Mouse (Mus musculus) CD4-positive, CD25-positive, alpha-beta regulatory T cell, adult 4 months (primary cell): ENCODE data around the gene Rab3gap1. TPM values are rescaled to one million over a fixed set of nuclear protein-coding genes. Genes with fewer than 3 reads are reported as not detected.

Experiments used
- ATAC-seq: one replicate; pipeline ENCODE4 v1.8.0; 2017
- polyA plus RNA-seq, 2 experiments: library from polyadenylated mRNA; unstranded; fragments of 100-300 nt; shearing (Covaris generic); gene quantifications; one replicate each; pipeline ENCODE4 v1.2.1; 2017

Rab3gap1 gene
- polyA plus RNA-seq, 2 experiments from 2014 or later = 60.2 to 85.7 TPM

DNA sequence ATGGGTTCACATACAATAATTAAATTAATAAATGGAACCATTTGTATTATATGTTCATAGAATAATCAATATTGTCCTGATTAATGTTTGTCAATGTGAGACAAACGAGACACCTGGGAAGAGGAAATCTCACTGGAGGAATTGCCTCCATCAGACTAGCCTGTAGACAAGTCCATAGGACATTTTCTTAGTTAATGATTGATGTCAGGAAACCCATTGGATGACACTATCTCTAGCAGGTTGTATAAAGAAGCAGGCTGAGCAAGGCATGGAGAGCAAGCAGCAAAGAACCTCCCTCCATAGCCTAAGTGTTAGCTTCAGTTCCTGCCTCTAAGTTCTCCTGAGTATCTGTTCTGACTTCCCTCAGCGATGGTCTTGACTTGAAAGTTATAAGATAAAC is 64.8 kb downstream of the Rab3gap1 start:
- ATAC-seq = no peak

DNA sequence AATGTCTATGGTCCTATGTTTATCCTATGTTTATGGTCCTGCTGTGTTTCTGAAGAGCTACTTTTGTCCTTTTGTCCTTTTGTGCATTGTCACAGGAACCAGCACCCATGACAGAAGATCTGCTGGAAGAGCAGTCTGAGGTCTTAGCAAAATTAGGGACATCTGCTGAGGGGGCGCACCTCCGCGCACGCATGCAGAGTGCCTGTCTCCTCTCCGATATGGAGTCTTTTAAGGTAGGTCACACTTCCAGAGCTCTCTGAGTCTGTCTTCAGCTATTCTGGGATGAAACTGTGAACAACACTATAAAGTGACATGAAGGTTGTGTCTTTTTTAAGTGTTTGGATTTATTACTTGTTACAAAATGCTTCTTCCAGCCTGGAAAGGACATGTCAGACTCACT is 65.7 kb downstream of the Rab3gap1 start:
- no peak for ATAC-seq

- ATAC-seq = no peak
Measured at GRCm38 (mm10) chr1:127937277-127937676, 68.7 kb downstream of the Rab3gap1 start.

GRCm38 (mm10) chr1:127942231-127942630 is 73.7 kb downstream of the Rab3gap1 start:
- no peak for ATAC-seq

- no peak for ATAC-seq
Measured at GRCm38 (mm10) chr1:127943516-127943915, 74.9 kb downstream of the Rab3gap1 start.

- ATAC-seq = no peak
Measured at GRCm38 (mm10) chr1:127945696-127946575, 77.4 kb downstream of the Rab3gap1 start.

GRCm38 (mm10) chr1:127946615-127947249 is 78.2 kb downstream of the Rab3gap1 start:
- no peak for ATAC-seq

GRCm38 (mm10) chr1:127948748-127949147 is 80.2 kb downstream of the Rab3gap1 start:
- no peak for ATAC-seq

DNA sequence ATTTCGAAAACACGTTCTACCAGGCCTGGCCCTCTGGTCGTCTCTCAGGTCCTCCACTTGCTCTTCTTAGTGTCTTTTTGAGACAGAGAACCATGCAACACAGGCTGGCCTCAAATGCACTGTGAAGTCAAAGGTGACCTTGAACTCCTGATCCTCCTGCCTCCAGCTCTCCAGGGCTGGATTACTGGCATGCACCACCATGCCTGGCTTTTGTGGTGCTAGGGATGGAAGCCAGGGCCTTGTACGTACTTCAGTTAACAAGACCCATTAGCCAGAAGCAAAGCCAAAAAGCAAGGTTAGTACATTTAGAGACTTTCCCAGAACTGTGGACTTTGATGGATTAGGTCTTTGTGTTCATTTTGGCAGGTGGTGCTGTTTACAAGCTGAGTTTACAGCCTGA is 83.7 kb downstream of the Rab3gap1 start:
- ATAC-seq = no peak

- ATAC-seq = peak; percentile 92
Measured at GRCm38 (mm10) chr1:127954198-127954597, 85.6 kb downstream of the Rab3gap1 start.

DNA sequence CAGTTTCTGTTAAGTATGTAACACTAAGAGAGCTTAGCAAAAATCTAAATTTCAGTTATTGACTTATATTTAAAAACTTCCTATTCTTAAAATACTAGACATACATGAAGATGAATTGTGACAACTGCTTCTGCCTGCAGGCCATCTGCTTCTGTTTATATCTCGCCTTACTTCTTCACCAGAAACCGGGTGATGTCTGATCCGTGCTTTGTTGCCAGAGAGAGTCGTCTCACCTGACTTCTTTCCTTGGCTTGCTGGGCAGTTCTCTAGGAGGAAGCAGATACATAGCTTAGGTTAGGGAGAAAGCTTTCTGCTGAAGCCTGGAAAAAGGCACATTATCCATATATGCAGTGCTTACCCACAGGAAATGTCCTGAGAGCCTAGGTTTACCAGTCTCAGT is 86.2 kb downstream of the Rab3gap1 start:
- ATAC-seq = no peak

DNA sequence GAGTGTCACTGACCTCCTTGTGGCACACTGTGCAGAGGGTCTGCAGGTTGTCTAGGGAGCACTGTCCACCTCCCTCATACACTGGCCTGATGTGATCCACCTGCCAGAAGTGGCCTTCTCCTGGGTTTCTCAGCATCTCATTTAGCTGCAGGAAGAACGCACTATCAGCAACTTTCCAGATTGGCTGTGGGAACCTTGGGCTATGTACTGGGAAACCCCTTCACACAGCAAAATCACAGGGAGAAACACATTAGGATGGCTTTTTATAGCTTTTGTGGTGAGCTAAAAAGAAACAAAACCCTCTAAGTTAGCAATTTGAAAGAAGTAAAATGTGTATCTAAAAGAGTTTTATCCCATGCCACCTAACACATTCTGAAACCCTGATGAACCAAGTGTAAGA is 88.0 kb downstream of the Rab3gap1 start:
- no peak for ATAC-seq

DNA sequence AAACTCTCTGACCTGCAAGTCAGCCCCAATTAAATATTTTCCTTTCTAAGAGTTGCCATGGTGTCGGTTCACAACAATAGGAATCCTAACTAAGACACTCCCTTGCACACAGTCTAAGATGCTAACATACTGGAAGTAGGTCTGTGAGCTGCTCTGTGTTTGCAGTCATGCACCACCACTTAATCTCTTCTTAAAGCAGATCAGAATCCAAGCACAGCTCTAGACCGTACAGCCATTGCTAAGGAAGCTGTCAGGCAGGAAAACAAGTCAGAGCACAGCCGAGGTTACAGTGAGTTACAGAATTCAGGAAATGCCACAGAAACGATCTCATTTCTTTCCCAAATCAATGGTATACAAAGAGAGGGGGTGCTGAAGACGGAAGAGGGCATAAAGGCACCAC is 90.2 kb downstream of the Rab3gap1 start:
- ATAC-seq = no peak

GRCm38 (mm10) chr1:127959312-127959718 is 90.7 kb downstream of the Rab3gap1 start:
- ATAC-seq = no peak

DNA sequence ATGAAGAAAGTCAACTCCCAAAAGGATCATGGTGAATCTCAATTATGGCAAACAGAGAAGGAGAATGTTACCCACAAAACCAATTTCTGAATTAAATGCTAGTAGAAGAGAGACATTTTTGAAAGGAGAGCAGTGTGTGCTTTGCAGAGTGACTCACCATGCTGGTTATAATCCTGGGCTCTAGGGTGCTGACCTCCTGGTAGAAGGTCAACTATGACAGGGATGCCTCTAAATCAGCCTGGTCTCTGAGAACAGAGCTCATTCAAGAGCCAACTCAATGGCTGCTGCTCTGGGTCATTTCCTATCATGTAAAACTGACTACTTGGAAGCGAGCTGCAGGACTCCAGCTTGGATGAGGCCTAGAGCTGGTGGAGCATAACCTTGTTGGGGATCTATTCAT is 92.6 kb downstream of the Rab3gap1 start:
- no peak for ATAC-seq

DNA sequence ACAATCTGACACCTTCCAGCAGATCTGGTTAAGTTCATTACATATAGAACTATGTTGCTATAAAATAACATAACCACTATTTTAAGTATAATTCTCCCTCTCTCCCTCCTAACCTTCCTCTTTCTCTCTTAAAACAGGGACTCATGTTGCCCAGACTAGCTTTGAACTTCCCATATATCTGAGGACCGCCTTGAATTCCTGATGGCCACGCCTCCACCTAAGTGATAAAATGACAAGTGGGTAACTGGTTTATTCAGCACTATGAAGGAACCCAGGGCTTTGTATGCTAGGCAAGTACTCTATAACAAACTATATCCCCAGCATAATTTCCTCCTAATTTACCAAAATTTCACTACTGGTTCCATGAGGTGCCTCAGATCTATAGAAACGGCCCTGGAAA is 94.8 kb downstream of the Rab3gap1 start:
- ATAC-seq = no peak

DNA sequence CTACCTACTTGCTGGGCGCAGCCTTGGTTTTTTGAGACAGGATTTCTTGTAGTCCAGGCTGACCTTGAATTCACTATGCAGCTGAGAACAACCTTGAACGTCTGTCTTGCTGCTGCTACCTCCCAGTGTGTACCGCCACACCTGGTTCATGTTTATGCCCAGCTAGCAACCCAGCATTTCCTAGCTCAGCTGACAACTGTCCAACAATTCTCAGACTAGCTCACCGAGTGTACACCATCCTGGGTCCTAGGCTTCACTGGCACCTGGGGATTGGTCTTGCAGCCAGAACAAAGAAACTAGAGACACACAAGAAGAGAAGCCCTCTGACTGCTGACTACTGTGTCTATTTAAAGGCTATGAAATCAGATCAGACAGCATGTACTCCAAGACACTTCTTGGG is 102.3 kb downstream of the Rab3gap1 start:
- no peak for ATAC-seq

DNA sequence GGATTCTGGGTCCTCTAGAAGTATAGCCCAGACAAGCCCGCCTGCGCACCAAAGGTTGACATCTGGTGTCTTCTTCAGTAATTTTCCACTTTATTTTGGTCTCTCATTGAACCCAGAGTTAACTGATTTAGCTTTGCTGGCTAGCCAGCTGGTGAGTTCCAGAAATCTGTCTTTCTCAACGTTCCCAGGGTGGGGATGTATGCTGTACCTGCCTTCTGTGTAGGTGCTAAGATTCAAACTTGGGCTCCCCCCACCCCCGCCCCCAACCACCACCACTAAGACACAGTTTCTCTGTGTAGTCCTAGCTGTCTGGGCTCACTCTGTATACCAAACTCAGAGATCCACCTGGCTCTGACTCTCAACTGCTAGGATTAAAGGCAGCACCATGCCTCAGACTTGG is 105.5 kb downstream of the Rab3gap1 start:
- no peak for ATAC-seq

- ATAC-seq = no peak
Measured at GRCm38 (mm10) chr1:127975676-127976075, 107.1 kb downstream of the Rab3gap1 start.

- ATAC-seq = no peak
Measured at GRCm38 (mm10) chr1:127976106-127976505, 107.5 kb downstream of the Rab3gap1 start.

DNA sequence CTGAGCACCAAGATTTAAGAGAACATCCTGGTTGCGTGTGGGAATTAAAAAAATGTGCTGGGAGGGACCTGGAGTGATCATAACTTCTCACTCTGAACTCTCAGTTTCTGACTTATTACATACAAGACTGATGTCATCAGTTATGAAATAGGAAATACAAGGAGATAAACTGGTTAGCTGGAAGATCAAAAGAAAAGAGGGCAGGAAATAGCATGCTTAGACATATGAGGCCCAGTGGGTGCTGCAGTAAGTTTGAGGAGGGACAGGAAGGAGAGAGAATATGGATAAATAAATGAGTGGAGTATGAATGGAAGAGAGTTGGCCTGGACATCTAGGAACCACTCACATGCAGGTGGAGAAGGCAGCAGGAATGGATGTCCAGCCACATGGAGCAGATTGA is 109.6 kb downstream of the Rab3gap1 start:
- ATAC-seq = peak; percentile 54

GRCm38 (mm10) chr1:127980911-127981559 is 112.5 kb downstream of the Rab3gap1 start:
- ATAC-seq = no peak

DNA sequence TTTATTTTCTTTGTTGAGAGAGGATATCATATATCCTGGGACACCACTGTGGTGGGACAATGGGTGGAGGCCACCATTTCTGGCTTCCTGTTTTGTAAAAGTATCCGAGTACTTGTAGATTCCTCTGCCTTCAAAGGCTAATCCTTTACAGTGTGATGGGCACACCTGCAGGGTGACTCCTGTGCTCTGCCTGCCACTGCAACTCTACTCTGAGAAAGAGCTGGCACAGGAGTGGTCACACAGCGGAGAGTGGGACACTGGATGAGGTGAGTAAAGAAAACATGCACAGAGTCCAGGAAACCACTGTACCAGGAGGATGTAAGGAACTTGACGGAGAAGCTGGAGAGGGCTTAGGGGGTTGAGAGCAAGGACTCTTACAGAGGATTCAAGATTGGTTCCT is 113.7 kb downstream of the Rab3gap1 start:
- ATAC-seq = no peak
